Mouse (Mus musculus) embryonic stem cell, embryonic (primary cell): Measurements from ENCODE around the gene Memo1.
"Not testable (repeated sequence)": the region's sequence is repeated elsewhere in the genome, so short reads cannot be mapped to it uniquely, and the experiment has no call there.

ENCODE experiments used
- CTCF ChIA-PET, 4 experiments: fragments of 300-600 bp in 2 of 4; fragments of 350-600 bp in 2 of 4; sonication (Branson Sonifier 250); formaldehyde crosslinking; loops; one replicate each; lab custom pipeline; 2022; ENCODE audit warnings: inconsistent platforms in 2 of 4; lab: Charles Lee
- POLR2A ChIA-PET, 4 experiments: fragments of 300-600 bp in 2 of 4; fragments of 350-600 bp in 2 of 4; sonication (Branson Sonifier 250); formaldehyde crosslinking; loops; one replicate each; lab custom pipeline; 2022; ENCODE audit warnings: antibody characterized with exemption in 4 of 4, inconsistent platforms in 1 of 4; lab: Charles Lee

The Memo1 gene

GRCm38 (mm10) chr17:74304060-74304459, 8.7 kb upstream of the Memo1 start:
- ChIA-PET POLR2A (interaction anchor here in 2 of 4 experiments (0.6 to 1.6 kb wide), 3 partner anchors 11 to 223 kb away, joined by 3 to 4 read pairs (median 3); no protein-coding TSS in a partner anchor), CTCF (interaction anchor here in 1 of 4 experiments (0.7 kb wide), 1 partner anchor 113 kb away, joined by 4 read pairs; no protein-coding TSS in a partner anchor)

- ChIA-PET CTCF (no interaction called here), POLR2A (interaction anchor here in 2 of 4 experiments (0.9 to 1.6 kb wide), 6 partner anchors 9 to 40 kb away, joined by 3 to 8 read pairs (median 4); partner anchors contain the start of gene Spast (in 1 of the 2))
Measured at GRCm38 (mm10) chr17:74300089-74300488, 4.8 kb upstream of the Memo1 start.

GRCm38 (mm10) chr17:74296991-74297390, 1.7 kb upstream of the Memo1 start:
- POLR2A ChIA-PET: interaction anchor here in 2 of 4 experiments (0.6 to 3.6 kb wide), 5 partner anchors 14 to 89 kb away, joined by 3 to 25 read pairs (median 4); no protein-coding TSS in a partner anchor
- CTCF ChIA-PET: not testable (repeated sequence)

GRCm38 (mm10) chr17:74296076-74296823, 929 bp upstream of the Memo1 start:
- CTCF ChIA-PET: interaction anchor here in 3 of 4 experiments (0.7 to 1.0 kb wide), 9 partner anchors 9 to 1228 kb away, joined by 3 to 7 read pairs (median 4); partner anchors contain the start of gene Srd5a2 (in 1 of the 3)
- POLR2A ChIA-PET: interaction anchor here in 3 of 4 experiments (0.6 to 3.6 kb wide), 8 partner anchors 15 to 404 kb away, joined by 3 to 25 read pairs (median 4); no protein-coding TSS in a partner anchor

GRCm38 (mm10) chr17:74294426-74295025, 795 bp downstream of the Memo1 start:
- CTCF ChIA-PET: interaction anchor here in 2 of 4 experiments (0.5 to 0.7 kb wide), 4 partner anchors 21 to 70 kb away, joined by 3 to 5 read pairs (median 3); no protein-coding TSS in a partner anchor
- POLR2A ChIA-PET: interaction anchor here in 3 of 4 experiments (0.6 to 1.8 kb wide), 21 partner anchors 8 to 1037 kb away, joined by 3 to 12 read pairs (median 4); partner anchors contain the start of gene Spast (in 2 of the 3)

- ChIA-PET CTCF (interaction anchor here in 2 of 4 experiments (0.5 to 0.7 kb wide), 2 partner anchors 21 to 69 kb away, joined by 3 to 5 read pairs; no protein-coding TSS in a partner anchor), POLR2A (interaction anchor here in 3 of 4 experiments (0.5 to 1.8 kb wide), 23 partner anchors 8 to 1079 kb away, joined by 3 to 12 read pairs (median 4); partner anchors contain the start of gene Spast (in 2 of the 3))
Measured at GRCm38 (mm10) chr17:74293687-74294425, 1.5 kb downstream of the Memo1 start.

GRCm38 (mm10) chr17:74291640-74292361, 3.5 kb downstream of the Memo1 start:
- ChIA-PET CTCF (interaction anchor here in 1 of 4 experiments (0.6 kb wide), 2 partner anchors 260 to 265 kb away, joined by 3 read pairs; no protein-coding TSS in a partner anchor), POLR2A (interaction anchor here in 3 of 4 experiments (0.5 to 2.8 kb wide), 13 partner anchors 9 to 438 kb away, joined by 3 to 8 read pairs (median 4); partner anchors contain the start of gene Birc6 (in 1 of the 3))

- CTCF ChIA-PET: interaction anchor here in 2 of 4 experiments (0.6 kb wide), 2 partner anchors 252 to 259 kb away, joined by 3 to 8 read pairs; no protein-coding TSS in a partner anchor
Measured at GRCm38 (mm10) chr17:74290869-74291268, 4.5 kb downstream of the Memo1 start.

GRCm38 (mm10) chr17:74290198-74290597, 5.1 kb downstream of the Memo1 start:
- CTCF ChIA-PET: no interaction called here

More at GRCm38 (mm10) chr17:74290869-74291268, 4.5 kb downstream of the Memo1 start:
- POLR2A ChIA-PET: interaction anchor here in 2 of 4 experiments (0.7 to 2.8 kb wide), 8 partner anchors 10 to 439 kb away, joined by 3 to 8 read pairs (median 6); no protein-coding TSS in a partner anchor

GRCm38 (mm10) chr17:74288626-74289025, 6.7 kb downstream of the Memo1 start:
- POLR2A ChIA-PET: interaction anchor here in 3 of 4 experiments (0.7 to 2.4 kb wide), 9 partner anchors 8 to 239 kb away, joined by 3 to 9 read pairs (median 4); partner anchors contain the start of gene Birc6 (in 1 of the 3)
- CTCF ChIA-PET: interaction anchor here in 1 of 4 experiments (0.5 kb wide), 1 partner anchor 111 kb away, joined by 3 read pairs; no protein-coding TSS in a partner anchor

More at GRCm38 (mm10) chr17:74290198-74290597, 5.1 kb downstream of the Memo1 start:
- POLR2A ChIA-PET: interaction anchor here (0.6 to 2.8 kb wide), 9 partner anchors 9 to 199 kb away, joined by 3 to 9 read pairs (median 5); no protein-coding TSS in a partner anchor

- CTCF ChIA-PET: interaction anchor here in 1 of 4 experiments (0.6 kb wide), 1 partner anchor 51 kb away, joined by 3 read pairs; no protein-coding TSS in a partner anchor
- POLR2A ChIA-PET: interaction anchor here in 2 of 4 experiments (1.0 to 2.9 kb wide), 5 partner anchors 8 to 57 kb away, joined by 3 to 10 read pairs (median 4); no protein-coding TSS in a partner anchor
Measured at GRCm38 (mm10) chr17:74286140-74286730, 9.1 kb downstream of the Memo1 start.

GRCm38 (mm10) chr17:74285730-74286129, 9.6 kb downstream of the Memo1 start:
- CTCF ChIA-PET: no interaction called here

GRCm38 (mm10) chr17:74284397-74285115, 10.8 kb downstream of the Memo1 start:
- ChIA-PET POLR2A (interaction anchor here in 2 of 4 experiments (1.2 to 2.9 kb wide), 4 partner anchors 8 to 38 kb away, joined by 4 to 10 read pairs (median 6); no protein-coding TSS in a partner anchor), CTCF (no interaction called here)

More at GRCm38 (mm10) chr17:74285730-74286129, 9.6 kb downstream of the Memo1 start:
- POLR2A ChIA-PET: interaction anchor here in 2 of 4 experiments (1.0 to 2.9 kb wide), 6 partner anchors 9 to 57 kb away, joined by 3 to 10 read pairs (median 4); no protein-coding TSS in a partner anchor

GRCm38 (mm10) chr17:74282024-74282423, 13.3 kb downstream of the Memo1 start:
- POLR2A ChIA-PET: interaction anchor here in 1 of 4 experiments (1.6 to 2.0 kb wide), 2 partner anchors 10 to 34 kb away, joined by 5 to 11 read pairs; no protein-coding TSS in a partner anchor

More at GRCm38 (mm10) chr17:74282024-74282423, 13.3 kb downstream of the Memo1 start:
- CTCF ChIA-PET: no interaction called here
